Mouse (Mus musculus) brain, adult 2 months (tissue): ENCODE data around the gene Psmd8.
"Not testable (repeated sequence)": the region's sequence is repeated elsewhere in the genome, so short reads cannot be mapped to it uniquely, and the experiment has no call there.

Source experiments
- DNase-seq: peaks from one replicate; pipeline ENCODE4 v3.0.0; 2011; ENCODE audit warnings: low read depth, low spot score

The Psmd8 gene

DNA sequence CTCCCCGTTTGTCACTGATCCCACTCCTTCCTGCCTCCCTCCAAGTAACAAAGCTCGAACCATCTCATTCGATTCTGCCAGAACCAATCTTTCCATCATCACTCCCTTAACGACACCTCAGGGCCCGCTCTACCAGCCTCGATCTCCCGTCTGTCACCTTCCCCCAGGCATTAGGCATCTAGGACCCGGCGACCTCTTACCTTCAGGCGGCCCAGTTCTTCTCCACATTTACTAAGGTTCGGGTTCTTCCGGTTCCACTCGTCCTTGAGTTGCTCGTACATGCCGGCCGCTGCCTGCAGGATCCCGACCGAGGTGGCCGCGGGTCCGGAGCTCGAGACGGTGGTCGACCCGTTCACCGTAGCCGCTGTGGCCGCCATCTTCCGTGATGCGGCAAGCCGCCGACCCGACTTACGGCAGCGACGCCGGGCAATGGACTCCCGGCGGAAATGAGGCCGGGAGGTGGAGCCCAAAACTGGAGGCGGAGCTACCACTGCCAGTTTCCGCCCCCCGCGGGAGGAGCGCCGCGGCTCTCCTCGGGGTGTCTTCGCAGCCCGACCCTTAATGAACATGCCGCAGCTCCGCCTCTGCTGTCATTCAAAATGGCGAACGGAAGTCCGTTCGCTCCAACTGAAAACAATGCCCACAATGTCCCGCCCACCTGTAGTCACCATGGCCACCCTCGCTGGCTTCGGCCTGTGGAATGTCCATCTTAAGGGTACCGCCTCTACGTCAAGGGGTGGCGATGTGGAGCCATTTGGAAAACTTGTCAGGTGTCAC lies at the start of gene Psmd8:
Gene Psmd8 (minus strand): TSS at position 625 of the 777 bp plus-strand sequence.
- peak; percentile 99 for DNase-seq

DNA sequence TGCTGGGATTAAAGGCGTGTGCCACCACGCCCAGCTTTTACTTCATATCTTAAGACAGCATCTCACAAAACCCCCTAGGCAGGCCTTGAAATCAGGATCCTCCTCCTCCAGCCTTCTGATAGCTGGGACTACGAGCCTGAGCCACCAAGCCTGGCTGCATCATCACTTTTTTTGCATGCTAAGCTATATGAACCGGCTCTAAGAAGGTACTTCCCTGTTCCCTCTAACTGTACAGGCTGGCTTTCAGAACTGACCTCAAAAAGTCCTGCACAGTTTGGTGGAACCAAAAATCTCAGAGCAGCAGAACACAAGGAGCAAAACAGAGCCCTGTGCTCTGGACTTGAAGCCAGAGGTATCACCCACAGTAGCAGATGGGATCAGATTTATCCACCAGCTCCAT lies 47.7 kb upstream of the Psmd8 start:
- DNase-seq: no peak

DNA sequence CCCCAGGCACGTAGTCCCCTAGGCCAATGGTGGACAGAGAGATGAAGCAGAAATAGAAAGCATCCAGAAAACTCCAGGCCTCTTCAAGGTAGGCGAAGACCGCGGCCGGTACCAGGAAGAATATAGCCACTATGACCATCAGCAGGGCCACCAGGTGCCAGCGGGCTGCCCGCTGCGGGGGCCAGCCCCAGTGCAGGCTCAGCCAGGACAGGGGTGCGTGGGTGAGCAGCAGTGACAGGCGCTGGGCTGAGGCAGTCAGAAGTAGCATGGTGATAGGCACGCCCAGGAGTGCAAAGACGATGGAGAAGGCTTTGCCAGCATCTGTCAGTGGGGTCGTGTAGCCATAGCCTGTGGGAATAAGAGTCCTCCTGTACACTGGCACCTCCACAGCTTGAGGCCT lies 45.0 kb upstream of the Psmd8 start:
- DNase-seq: no peak

DNA sequence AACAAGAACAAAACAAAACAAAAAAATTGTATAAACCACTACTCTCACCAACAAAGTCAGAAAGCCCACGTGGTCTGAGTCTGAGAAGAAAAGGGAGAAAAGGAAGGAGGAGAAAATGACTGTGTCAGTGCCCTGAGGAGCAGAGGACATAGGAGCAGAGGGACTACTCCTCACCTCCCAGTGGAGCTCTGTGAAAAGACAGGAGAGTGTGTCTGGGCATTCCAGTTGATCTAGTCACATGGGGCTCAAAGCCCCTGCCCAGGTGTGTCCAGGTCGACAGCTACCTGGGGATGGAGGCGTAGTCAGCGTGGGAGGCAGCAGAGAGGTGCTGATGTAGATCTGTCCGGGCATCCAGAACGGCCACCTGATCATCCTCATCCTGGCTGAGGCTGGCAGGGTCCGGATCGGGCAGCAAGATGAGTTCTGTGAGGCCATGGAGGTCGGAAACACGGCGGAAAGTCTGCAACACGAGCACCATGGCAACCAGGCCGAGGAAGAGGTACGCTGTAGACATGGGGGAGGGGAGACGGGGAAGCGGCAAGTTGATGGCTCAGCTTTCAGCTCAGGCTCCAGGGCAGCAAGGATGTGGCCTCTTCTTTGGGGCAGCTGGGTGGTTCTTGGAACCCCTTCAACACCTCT lies 44.4 kb upstream of the Psmd8 start:
- DNase-seq: peak; percentile 56

DNA sequence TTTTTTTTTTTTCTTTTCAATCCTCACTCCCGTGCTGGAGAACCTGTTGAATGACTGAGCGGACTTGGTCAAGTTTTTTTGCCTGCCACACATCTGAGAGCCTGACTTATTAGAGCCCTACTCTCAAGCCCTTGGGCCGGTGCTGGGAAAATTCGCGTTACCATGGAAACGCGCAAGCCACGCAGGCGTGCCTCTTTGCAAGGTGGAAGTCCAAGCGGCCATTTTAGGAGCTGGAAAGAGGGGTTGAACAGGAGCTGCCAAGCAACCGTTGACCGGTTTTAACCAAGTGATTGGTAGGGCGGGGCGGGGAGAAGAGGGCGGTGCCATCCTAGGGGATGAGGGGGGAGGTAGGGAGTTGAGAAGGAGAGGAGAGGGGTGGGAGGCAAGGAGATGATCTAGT lies 34.3 kb upstream of the Psmd8 start:
- no peak for DNase-seq

DNA sequence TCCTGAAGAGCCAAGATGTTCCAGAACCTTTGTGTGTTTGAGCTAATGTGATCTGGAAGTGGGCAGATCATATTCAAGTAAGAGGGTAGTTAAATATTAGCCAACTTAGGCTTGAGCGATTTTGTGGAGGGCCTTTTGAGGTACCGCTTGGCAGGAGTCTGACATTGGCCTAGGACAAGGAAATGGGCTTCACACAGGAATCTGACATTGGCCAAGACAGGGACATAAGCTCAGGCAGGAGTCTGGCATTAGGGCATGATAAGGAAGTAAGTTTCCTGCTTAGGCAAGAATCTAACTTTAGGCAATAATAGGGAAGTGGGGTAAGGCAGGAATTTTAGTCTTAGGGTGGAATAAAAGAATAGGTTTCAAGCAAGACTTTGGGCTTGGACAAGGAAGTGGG lies 33.7 kb upstream of the Psmd8 start:
- DNase-seq: no peak

DNA sequence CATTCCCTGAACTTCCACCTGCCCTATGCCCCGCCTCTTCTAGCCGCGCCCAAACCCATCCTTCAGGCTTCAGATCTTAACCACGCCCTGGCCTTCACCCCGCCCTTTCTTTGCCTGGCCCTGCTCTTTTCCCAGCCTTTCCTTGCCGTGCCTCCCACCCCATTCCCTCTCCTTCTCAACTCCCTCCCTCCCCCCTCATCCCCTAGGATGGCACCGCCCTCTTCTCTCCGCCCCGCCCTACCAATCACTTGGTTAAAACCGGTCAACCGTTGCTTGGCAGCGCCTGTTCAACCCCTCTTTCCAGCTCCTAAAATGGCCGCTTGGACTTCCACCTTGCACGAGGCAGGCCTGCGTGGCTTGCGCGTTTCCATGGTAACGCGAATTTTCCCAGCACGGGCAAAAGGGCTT lies 33.2 kb upstream of the Psmd8 start, which contains the start of gene Catsperg1:
Gene Catsperg1 (minus strand): TSS at position 361 of the 408 bp plus-strand sequence.
- peak; percentile 65 for DNase-seq

DNA sequence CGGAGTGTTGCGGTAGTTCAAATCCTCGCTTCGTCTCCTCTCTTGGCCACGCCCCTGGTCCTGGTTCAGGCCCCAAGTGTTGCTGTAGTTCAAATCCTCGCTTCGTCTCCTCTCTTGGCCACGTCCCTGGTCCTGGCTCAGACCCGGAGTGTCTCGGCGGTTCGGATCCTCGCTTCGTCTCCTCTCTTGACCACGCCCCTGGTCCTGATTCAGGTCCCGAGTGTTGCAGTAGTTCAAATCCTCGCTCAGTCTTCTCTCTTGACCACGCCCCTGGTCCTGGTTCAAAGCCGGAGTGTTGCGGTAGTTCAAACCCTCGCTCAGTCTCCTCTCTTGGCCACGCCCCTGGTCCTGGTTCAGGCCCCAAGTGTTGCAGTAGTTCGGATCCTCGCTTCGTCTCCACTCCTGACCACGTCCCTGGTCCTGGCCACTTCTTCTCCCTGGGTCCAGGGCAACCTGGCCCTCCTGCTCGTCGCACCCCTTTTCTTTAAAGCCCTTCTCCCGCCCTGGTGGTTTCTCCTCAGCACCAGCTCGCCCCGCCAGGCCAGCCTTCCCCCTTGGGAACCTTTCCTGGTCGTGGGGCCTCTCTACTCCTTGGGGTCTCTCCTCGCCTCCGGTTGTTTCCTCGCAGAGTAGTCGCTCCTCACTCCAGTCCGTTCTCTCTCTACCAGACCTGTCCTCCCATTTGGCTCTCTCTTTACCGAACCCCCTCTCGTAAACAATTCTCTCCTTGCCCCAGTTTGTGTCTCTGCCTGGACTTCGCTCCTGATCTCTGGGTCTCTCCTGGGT lies 32.5 kb upstream of the Psmd8 start:
- DNase-seq: not testable (repeated sequence)

DNA sequence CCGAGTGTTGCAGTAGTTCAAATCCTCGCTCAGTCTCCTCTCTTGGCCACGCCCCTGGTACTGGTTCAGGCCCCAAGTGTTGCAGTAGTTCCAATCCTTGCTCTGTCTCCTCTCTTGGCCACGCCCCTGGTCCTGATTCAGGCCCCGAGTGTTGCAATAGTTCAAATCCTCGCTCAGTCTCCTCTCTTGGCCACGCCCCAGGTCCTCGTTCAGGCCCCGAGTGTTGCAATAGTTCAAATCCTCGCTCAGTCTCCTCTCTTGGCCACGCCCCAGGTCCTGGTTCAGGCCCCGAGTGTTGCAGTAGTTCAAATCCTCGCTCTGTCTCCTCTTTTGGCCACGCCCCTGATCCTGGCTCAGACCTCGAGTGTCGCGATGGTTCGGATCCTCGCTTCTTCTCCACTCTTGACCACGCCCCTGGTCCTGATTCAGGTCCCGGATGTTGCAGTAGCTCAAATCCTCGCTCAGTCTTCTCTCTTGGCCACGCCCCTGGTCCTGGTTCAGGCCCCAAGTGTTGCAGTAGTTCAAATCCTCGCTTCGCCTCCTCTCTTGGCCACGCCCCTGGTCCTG lies 31.8 kb upstream of the Psmd8 start:
- DNase-seq: no peak

DNA sequence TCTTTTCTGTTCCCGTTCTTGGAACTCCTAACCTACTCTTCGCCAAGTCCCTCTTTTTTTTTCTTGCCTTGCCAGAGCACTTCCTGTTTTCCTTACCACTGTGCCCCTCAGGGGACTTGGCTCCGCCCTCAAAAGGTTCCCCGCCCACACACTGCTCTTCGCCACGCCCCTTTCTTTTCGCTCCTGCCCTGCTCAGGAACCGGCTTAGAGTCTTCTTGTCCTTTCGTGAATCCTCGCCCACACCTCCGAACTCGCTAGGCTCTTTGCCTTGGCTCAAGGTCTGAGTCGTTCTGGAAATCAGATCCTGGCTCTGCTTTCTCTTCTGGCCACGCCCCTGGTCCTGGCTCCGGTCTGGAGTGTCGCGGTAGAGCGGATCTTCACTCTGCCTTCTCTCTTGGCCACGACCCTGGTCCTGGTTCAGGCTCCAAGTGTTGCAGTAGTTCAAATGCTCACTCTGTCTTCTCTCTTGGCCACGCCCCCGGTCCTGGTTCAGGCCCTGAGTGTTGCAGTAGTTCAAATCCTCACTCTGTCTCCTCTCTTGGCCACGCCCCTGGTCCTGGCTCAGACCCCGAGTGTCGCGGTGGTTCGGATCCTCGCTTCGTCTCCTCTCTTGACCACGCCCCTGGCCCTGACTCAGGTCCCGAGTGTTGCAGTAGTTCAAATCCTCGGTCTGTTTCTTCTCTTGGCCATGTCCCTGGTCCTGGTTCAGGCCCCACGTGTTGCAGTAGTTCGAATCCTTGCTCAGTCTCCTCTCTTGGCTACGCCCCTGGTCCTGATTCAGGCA lies 31.1 kb upstream of the Psmd8 start:
- peak; percentile 58 for DNase-seq

DNA sequence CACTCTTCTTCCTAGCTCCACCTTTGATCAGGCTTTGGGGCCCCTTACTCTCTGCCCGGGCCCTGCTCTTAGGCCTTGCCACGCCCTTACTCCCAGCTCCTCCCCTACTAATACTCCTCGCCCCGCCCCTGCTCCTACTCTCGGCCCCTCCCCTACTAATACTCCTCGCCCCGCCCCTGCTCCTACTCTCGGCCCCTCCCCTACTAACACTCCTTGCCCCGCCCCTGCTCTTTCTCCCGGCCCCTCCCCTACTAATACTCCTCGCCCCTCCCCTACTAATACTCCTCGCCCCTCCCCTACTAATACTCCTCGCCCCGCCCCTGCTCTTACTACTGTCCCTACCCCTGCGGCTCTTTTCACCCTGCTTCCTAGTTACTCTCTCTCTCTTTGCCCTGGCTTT lies 30.5 kb upstream of the Psmd8 start:
- not testable (repeated sequence) for DNase-seq

DNA sequence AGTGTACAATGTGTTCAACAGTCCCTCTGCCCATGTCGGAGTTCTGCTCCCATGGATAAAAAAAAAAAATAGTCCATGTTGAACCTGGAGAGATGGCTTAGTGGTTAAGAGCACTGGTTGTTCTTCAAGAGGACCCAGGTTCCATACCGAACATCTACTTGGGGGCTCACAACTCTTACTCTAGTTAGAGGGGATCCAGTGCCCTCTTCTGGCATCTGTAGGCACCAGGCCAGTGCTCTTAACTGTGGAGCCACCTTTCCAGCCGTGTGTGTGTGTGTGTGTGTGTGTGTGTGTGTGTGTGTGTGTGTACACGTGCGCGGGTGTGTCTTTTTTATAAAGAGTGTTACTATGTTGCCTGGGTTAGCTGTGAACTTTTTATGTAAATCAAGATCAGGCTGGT lies 22.1 kb upstream of the Psmd8 start:
- DNase-seq: no peak

DNA sequence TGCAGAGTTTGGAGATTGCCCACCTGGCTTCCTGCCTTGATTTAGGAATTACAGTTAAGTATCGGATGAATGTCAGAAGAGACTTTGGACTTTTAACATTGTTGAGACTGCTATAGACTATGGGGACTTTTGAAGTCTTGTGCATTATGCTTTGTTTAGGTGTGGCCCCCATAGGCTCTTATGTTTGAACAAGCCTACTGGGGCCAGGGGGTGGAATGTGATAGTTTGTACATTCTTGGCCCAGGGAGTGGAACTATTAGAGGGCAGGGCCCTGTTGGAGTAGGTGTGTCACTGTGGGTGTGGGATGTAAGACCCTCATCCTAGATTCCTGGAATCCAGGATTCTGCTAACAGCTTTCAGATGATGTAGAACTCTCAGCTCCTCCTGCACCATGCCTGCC lies 13.7 kb upstream of the Psmd8 start:
- not testable (repeated sequence) for DNase-seq

DNA sequence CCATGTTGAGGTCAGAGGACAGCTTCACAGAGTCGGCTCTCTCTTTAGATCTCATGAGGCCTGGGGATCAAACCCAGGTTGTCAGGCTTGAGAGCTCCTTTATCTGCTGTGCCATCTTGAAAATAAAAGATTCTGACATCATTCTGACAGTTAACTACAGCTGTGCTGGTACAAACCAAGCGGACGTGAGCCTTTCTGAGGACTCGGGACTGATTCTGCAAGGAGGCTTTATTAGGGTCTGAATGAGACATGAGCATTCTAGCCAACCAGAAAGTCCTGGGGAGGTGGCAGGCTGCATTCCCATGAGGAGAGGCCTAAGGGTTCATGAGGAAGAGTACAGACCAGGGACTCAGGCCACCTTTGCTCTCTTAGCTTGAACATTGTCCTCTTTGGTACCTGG lies 822 bp upstream of the Psmd8 start:
- not testable (repeated sequence) for DNase-seq

DNA sequence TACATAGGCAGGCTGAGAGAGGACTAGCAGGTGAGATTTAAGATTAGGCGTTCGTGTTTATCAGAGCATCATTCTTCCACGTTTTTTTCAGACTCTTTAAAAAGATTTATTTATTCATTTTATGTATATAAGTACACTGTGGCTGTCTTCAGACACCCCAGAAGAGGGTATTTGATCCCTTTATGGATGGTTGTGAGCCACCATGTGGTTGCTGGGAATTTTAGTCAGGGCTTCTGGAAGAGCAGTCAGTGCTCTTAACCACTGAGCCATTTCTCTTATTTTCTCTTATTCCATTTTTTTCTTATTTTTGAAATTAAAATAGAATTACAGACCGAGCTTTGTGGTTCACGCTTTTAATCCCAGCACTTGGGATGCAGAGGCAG lies 344 bp upstream of the Psmd8 start:
- no peak for DNase-seq

DNA sequence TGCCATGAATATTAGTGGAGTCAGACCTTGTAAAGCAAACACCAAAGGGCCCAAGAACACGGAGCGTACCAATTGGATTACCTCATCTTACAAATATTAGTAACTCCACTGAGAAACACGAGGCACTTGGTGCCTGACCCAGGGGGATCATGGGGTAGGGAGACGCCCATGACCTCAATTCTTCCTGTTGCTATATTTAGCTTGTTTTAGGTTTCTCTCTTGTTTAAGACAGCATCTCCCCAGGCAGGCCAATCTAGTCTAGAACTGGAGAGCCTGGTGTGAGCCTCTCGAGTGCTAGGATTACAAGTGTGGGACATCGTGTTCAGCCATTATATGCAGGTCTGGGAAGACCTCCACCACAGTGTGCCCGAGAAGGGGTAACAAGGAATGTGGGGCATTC lies 1.2 kb downstream of the Psmd8 start:
- no peak for DNase-seq

DNA sequence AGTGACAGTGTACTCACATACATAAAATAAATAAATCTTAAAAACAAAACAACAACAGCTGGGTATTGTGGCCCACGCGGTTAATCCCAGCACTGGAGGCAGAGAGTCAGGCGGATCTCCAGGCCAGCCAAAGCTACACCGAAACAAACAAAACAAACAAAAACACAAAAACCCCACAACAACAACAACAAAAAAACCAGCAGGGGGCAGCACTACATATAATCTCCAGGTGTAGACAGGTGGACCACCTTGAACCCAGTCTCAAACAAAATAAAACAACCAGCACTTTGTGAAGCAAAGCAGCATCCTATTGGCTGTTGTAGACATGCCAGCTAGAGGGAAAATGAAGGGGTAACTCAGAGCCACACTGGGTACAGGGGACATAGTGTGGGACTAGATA lies 2.4 kb downstream of the Psmd8 start:
- no peak for DNase-seq

DNA sequence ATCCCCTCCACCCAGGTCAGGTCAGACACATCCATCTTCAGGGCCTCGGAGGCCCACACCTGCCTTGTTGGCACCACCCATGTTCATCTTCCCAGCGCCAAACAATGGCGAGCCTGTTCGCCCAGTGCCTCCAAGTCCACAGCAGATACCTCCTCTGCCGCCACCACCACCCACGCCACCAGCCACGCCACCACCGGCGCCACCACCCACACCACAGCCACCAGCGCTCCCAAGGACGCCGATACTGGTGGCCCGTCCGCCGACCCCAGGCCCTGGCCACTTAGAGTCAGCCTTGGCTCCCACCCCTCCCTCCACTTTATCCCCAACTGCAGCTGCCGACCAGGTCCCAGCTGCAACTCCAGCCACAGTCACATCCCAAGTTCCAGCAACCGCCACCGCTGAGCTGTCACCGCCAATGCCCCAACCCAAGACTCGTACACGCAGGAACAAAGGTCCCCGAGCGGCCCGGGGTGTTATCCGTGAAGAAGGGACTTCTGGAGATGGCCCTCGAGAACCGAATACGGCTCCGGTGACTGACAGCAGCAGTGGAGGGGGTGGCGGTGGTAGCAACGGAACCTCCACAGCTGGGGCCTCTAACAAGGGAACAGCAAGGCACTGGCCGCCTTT lies 8.0 kb downstream of the Psmd8 start:
- no peak for DNase-seq

DNA sequence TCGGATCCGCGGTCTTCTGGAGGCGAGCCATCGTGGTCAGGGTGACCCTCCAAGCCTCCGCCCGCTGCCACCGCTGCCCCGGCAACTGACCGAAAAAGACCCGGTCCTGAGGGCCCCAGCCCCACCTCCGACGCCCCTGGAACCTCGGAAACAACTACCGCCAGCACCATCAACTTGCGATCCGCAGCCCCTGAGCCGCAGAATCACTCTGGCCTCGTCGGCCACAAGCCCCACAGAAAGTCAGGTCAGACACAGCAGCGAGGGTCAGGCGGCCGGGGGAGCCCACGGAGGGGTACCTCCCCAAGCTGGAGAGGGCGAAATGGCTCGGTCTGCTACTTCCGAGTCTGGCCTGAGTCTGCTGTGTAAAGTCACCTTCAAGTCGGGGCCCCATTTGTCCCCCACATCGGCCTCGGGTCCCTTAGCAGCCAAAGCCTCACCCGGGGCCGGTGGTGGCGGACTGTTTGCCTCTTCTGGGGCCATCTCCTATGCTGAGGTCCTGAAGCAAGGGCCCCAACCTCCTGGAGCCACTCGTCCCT lies 8.9 kb downstream of the Psmd8 start:
- DNase-seq: no peak

DNA sequence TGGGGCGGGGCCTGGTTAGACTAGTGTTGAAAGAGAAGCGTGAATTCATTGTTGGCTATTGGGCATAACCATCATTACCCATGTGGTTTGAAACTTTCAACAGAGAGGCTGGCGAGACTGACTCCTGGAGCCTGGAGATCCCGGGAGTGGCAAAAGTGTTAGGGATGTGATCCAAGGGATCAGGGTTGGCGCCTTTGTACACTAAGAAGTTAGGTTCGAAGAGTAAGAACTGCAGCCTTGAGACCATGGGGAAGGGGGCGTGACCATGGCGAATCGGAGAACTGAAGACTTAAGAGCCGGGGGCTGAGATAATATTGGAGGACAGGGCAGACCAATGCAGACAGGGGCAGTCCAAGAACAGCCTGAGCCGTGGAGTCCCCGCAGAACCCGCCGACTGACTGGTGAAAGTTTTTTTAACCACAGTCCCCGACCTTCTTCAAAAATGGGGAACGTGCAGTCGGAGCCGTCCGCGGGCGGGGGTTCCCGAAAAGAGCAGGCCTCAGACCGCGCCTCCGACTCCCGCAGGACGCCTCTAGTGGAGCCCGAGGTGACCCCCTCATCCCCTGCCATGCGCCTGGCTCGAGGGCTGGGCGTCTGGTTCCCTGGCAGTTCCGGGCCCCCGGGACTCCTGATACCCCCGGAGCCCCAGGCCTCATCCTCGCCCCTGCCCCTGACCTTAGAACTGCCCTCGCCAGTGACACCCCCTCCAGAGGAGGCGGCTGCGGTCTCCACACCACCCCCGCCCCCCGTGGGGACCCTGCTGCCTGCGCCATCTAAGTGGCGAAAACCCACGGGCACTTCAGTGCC lies 9.5 kb downstream of the Psmd8 start:
- DNase-seq: no peak
